Mouse (Mus musculus) left cerebral cortex, postnatal 14 days (tissue): ENCODE measurements around the gene Lin37. TPM values are rescaled to one million over a fixed set of nuclear protein-coding genes. Genes with fewer than 3 reads are reported as not detected.

ENCODE experiments used
- DNase-seq, 2 experiments: peaks; one replicate each; pipeline ENCODE4 v3.0.0; 2021 to 2022; ENCODE audit warnings: low spot score in 2 of 2, mixed read lengths in 1 of 2
- intact Hi-C: fragments of 180-260 bp; cut with DNase I; formaldehyde crosslinking; loops from one replicate; pipeline ENCODE4 v1.15.1; 2025
- total RNA-seq, 2 experiments: library from RNA; stranded (reverse); gene quantifications; 2 replicates each; pipeline ENCODE4 v1.2.3; 2021

The Lin37 gene
- total RNA-seq, 2 experiments from 2014 or later = 37.5 to 39.0 TPM

- intact Hi-C loops = loop anchor here (2.0 kb wide), 1 partner anchor 24 kb away; the partner anchor contains the start of gene Upk1a
- peak; percentile 95 to 96 for DNase-seq
Measured at GRCm38 (mm10) chr7:30588676-30589434, 29.2 kb upstream of the Lin37 start, which contains the start of gene Kmt2b. Kmt2b (minus strand) TSS chr7:30588726.

- intact Hi-C loops = loop anchor here (2.0 kb wide), 1 partner anchor 25 kb away; the partner anchor contains the start of gene Upk1a
- DNase-seq = peak; percentile 29 to 56
Measured at GRCm38 (mm10) chr7:30587842-30588667, 28.4 kb upstream of the Lin37 start.

- intact Hi-C loops = no loop called here
- DNase-seq = no peak
Measured at GRCm38 (mm10) chr7:30586455-30587020, 26.9 kb upstream of the Lin37 start.

GRCm38 (mm10) chr7:30585170-30585569 is 25.5 kb upstream of the Lin37 start:
- intact Hi-C loops = no loop called here
- DNase-seq = no peak

GRCm38 (mm10) chr7:30584339-30584738 is 24.7 kb upstream of the Lin37 start:
- intact Hi-C loops = no loop called here

GRCm38 (mm10) chr7:30581547-30581946 is 21.9 kb upstream of the Lin37 start:
- no peak for DNase-seq
- intact Hi-C loops = no loop called here

More at GRCm38 (mm10) chr7:30584339-30584738, 24.7 kb upstream of the Lin37 start:
- no peak for DNase-seq

- intact Hi-C loops = no loop called here
- DNase-seq = no peak
Measured at GRCm38 (mm10) chr7:30579950-30580349, 20.3 kb upstream of the Lin37 start.

- DNase-seq = no peak
- intact Hi-C loops = no loop called here
Measured at GRCm38 (mm10) chr7:30572969-30573368, 13.3 kb upstream of the Lin37 start.

- intact Hi-C loops = no loop called here
- DNase-seq = no peak
Measured at GRCm38 (mm10) chr7:30572389-30572788, 12.8 kb upstream of the Lin37 start.

- no peak for DNase-seq
Measured at GRCm38 (mm10) chr7:30567555-30567954, 7.9 kb upstream of the Lin37 start.

GRCm38 (mm10) chr7:30566033-30566432 is 6.4 kb upstream of the Lin37 start:
- no peak for DNase-seq
- intact Hi-C loops = no loop called here

More at GRCm38 (mm10) chr7:30567555-30567954, 7.9 kb upstream of the Lin37 start:
- intact Hi-C loops = no loop called here

GRCm38 (mm10) chr7:30564970-30565571 is 5.4 kb upstream of the Lin37 start, which contains the start of gene Igflr1:
Igflr1 (plus strand) TSS chr7:30565427.
- DNase-seq = no peak
- intact Hi-C loops = no loop called here

- intact Hi-C loops = no loop called here
Measured at GRCm38 (mm10) chr7:30563906-30564280, 4.3 kb upstream of the Lin37 start.

GRCm38 (mm10) chr7:30563117-30563905 is 3.7 kb upstream of the Lin37 start, which contains the start of the genes U2af1l4, Gm49396 and Psenen:
U2af1l4 (plus strand) TSS chr7:30563301.
Gm49396 (plus strand) TSS chr7:30563344.
Psenen (minus strand) TSS chr7:30563627.
- DNase-seq = peak; percentile 97 to 98
- intact Hi-C loops = no loop called here

More at GRCm38 (mm10) chr7:30563906-30564280, 4.3 kb upstream of the Lin37 start:
- no peak for DNase-seq

GRCm38 (mm10) chr7:30562526-30563116 is 3.0 kb upstream of the Lin37 start:
- DNase-seq = no peak
- intact Hi-C loops = no loop called here

GRCm38 (mm10) chr7:30560296-30560695 is 658 bp upstream of the Lin37 start:
- DNase-seq = no peak
- intact Hi-C loops = no loop called here

- intact Hi-C loops = no loop called here
- no peak for DNase-seq
Measured at GRCm38 (mm10) chr7:30558656-30559442, 789 bp downstream of the Lin37 start.
